Mouse (Mus musculus) Muller cell, postnatal 12 days (primary cell): ENCODE results near the gene 1700021F05Rik.
A peak's percentile ranks its signal among the peaks of the same experiment; 100 is the strongest.
"Not testable (repeated sequence)": the region's sequence is repeated elsewhere in the genome, so short reads cannot be mapped to it uniquely, and the experiment has no call there.

Experiments
- DNase-seq: peaks from one replicate; pipeline ENCODE4 v3.0.0-alpha.2; 2015; ENCODE audit errors: inconsistent ontology term

Gene 1700021F05Rik

GRCm38 (mm10) chr10:43538831-43539230 lies 2.0 kb downstream of the 1700021F05Rik start:
- DNase-seq: no peak

- DNase-seq: peak; percentile 17
Observed at GRCm38 (mm10) chr10:43537652-43538051, 3.1 kb downstream of the 1700021F05Rik start.

GRCm38 (mm10) chr10:43534382-43534781 lies 6.4 kb downstream of the 1700021F05Rik start:
- no peak for DNase-seq

GRCm38 (mm10) chr10:43527283-43528269 lies 13.2 kb downstream of the 1700021F05Rik start:
- DNase-seq: peak; percentile 22

- DNase-seq: not testable (repeated sequence)
Observed at GRCm38 (mm10) chr10:43523931-43524330, 16.9 kb downstream of the 1700021F05Rik start, which contains the start of gene Gm9803. Gene Gm9803, plus strand, starts transcription at chr10:43524084.

GRCm38 (mm10) chr10:43519977-43520376 lies 20.8 kb downstream of the 1700021F05Rik start:
- peak; percentile 12 for DNase-seq

- DNase-seq: no peak
Observed at GRCm38 (mm10) chr10:43518368-43518767, 22.4 kb downstream of the 1700021F05Rik start.

GRCm38 (mm10) chr10:43517836-43518235 lies 23.0 kb downstream of the 1700021F05Rik start:
- no peak for DNase-seq

GRCm38 (mm10) chr10:43516992-43517660 lies 23.7 kb downstream of the 1700021F05Rik start:
- DNase-seq: no peak

GRCm38 (mm10) chr10:43512976-43513375 lies 27.8 kb downstream of the 1700021F05Rik start:
- DNase-seq: no peak

GRCm38 (mm10) chr10:43509228-43509627 lies 31.6 kb downstream of the 1700021F05Rik start:
- no peak for DNase-seq

- DNase-seq: no peak
Observed at GRCm38 (mm10) chr10:43507051-43507450, 33.7 kb downstream of the 1700021F05Rik start.

GRCm38 (mm10) chr10:43504291-43504690 lies 36.5 kb downstream of the 1700021F05Rik start:
- DNase-seq: no peak

- no peak for DNase-seq
Observed at GRCm38 (mm10) chr10:43502599-43502998, 38.2 kb downstream of the 1700021F05Rik start.

- DNase-seq: no peak
Observed at GRCm38 (mm10) chr10:43490846-43491245, 49.9 kb downstream of the 1700021F05Rik start.

- no peak for DNase-seq
Observed at GRCm38 (mm10) chr10:43490034-43490433, 50.8 kb downstream of the 1700021F05Rik start.

GRCm38 (mm10) chr10:43489550-43489949 lies 51.2 kb downstream of the 1700021F05Rik start:
- peak; percentile 40 for DNase-seq

- no peak for DNase-seq
Observed at GRCm38 (mm10) chr10:43489139-43489538, 51.7 kb downstream of the 1700021F05Rik start.

- no peak for DNase-seq
Observed at GRCm38 (mm10) chr10:43488258-43488657, 52.5 kb downstream of the 1700021F05Rik start.

- DNase-seq: no peak
Observed at GRCm38 (mm10) chr10:43487441-43488010, 53.3 kb downstream of the 1700021F05Rik start.

GRCm38 (mm10) chr10:43485751-43486268 lies 55.0 kb downstream of the 1700021F05Rik start:
- DNase-seq: no peak
